Mouse (Mus musculus): Measurements from ENCODE around the gene Cfap99.

Cfap99 gene

GRCm38 (mm10) chr5:34278058-34278457 is 10.3 kb upstream of the Cfap99 start:
- in situ Hi-C loops (cut with MboI, MseI) = no loop called here

GRCm38 (mm10) chr5:34279214-34279613 is 9.2 kb upstream of the Cfap99 start:
- in situ Hi-C loops (cut with MboI, MseI) = no loop called here

- in situ Hi-C loops (cut with MboI, MseI) = no loop called here
Measured at GRCm38 (mm10) chr5:34280976-34281375, 7.4 kb upstream of the Cfap99 start.

GRCm38 (mm10) chr5:34283355-34283754 is 5.0 kb upstream of the Cfap99 start:
- in situ Hi-C loops (cut with MboI, MseI) = no loop called here

- in situ Hi-C loops (cut with MboI, MseI) = no loop called here
Measured at GRCm38 (mm10) chr5:34284156-34284750, 4.1 kb upstream of the Cfap99 start.

- in situ Hi-C loops (cut with MboI, MseI) = no loop called here
Measured at GRCm38 (mm10) chr5:34285285-34285684, 3.1 kb upstream of the Cfap99 start.

- in situ Hi-C loops (cut with MboI, MseI) = no loop called here
Measured at GRCm38 (mm10) chr5:34286516-34286915, 1.9 kb upstream of the Cfap99 start.

- in situ Hi-C loops (cut with MboI, MseI) = no loop called here
Measured at GRCm38 (mm10) chr5:34287001-34287837, 1.2 kb upstream of the Cfap99 start.

- in situ Hi-C loops (cut with MboI, MseI) = no loop called here
Measured at GRCm38 (mm10) chr5:34287838-34288145, 608 bp upstream of the Cfap99 start.

- in situ Hi-C loops (cut with MboI, MseI) = no loop called here
Measured at GRCm38 (mm10) chr5:34289286-34289685, 886 bp downstream of the Cfap99 start.

GRCm38 (mm10) chr5:34293363-34293762 is 5.0 kb downstream of the Cfap99 start:
- in situ Hi-C loops (cut with MboI, MseI) = no loop called here

GRCm38 (mm10) chr5:34294696-34295095 is 6.3 kb downstream of the Cfap99 start:
- in situ Hi-C loops (cut with MboI, MseI) = no loop called here

- in situ Hi-C loops (cut with MboI, MseI) = no loop called here
Measured at GRCm38 (mm10) chr5:34295141-34295540, 6.7 kb downstream of the Cfap99 start.

- in situ Hi-C loops (cut with MboI, MseI) = no loop called here
Measured at GRCm38 (mm10) chr5:34298061-34298460, 9.7 kb downstream of the Cfap99 start.

- in situ Hi-C loops (cut with MboI, MseI) = no loop called here
Measured at GRCm38 (mm10) chr5:34298937-34299535, 10.6 kb downstream of the Cfap99 start.

- in situ Hi-C loops (cut with MboI, MseI) = no loop called here
Measured at GRCm38 (mm10) chr5:34302377-34302776, 14.0 kb downstream of the Cfap99 start.

GRCm38 (mm10) chr5:34309016-34309415 is 20.6 kb downstream of the Cfap99 start:
- in situ Hi-C loops (cut with MboI, MseI) = no loop called here

GRCm38 (mm10) chr5:34319491-34320034 is 31.2 kb downstream of the Cfap99 start:
- in situ Hi-C loops (cut with MboI, MseI) = no loop called here

- in situ Hi-C loops (cut with MboI, MseI) = no loop called here
Measured at GRCm38 (mm10) chr5:34321236-34321635, 32.8 kb downstream of the Cfap99 start.

GRCm38 (mm10) chr5:34325286-34325685 is 36.9 kb downstream of the Cfap99 start:
- in situ Hi-C loops (cut with MboI, MseI) = no loop called here

GRCm38 (mm10) chr5:34326249-34326691 is 37.9 kb downstream of the Cfap99 start:
- in situ Hi-C loops (cut with MboI, MseI) = no loop called here

- in situ Hi-C loops (cut with MboI, MseI) = no loop called here
Measured at GRCm38 (mm10) chr5:34326875-34327576, 38.6 kb downstream of the Cfap99 start.
